Mouse (Mus musculus) CH12.LX (cell line): Measurements from ENCODE around the gene Terf2. TPM values are rescaled to one million over a fixed set of nuclear protein-coding genes. Genes with fewer than 3 reads are reported as not detected.

ENCODE experiments used
- DNase-seq: peaks from one replicate; pipeline ENCODE4 v3.0.0-alpha.2; 2013; ENCODE audit errors: extremely low read depth
- H3K27ac ChIP-seq: 2 replicates; pipeline ENCODE4 v1.5.1; 2012; ENCODE audit warnings: low read depth, mild to moderate bottlenecking, control low read depth, moderate library complexity; ENCODE audit not compliant: insufficient read depth
- H3K27me3 ChIP-seq: replicated peaks from 2 replicates; pipeline ENCODE3; 2012; ENCODE audit warnings: inconsistent platforms
- H3K36me3 ChIP-seq, 2 experiments: replicated peaks in 1 of 2; 2 replicates each; pipeline versions ENCODE3 to v1.6.1; 2012; ENCODE audit warnings: inconsistent platforms in 1 of 2, low read length in 1 of 2, mild to moderate bottlenecking in 1 of 2, mixed read lengths in 1 of 2, moderate library complexity in 1 of 2; ENCODE audit not compliant: control insufficient read depth in 1 of 2, insufficient read depth in 1 of 2
- H3K4me1 ChIP-seq, 2 experiments: 2 replicates each; pipeline ENCODE4 v1.6.1; 2012; ENCODE audit warnings: inconsistent platforms in 1 of 2, moderate library complexity in 1 of 2; ENCODE audit not compliant: insufficient read depth in 2 of 2, control insufficient read depth in 1 of 2
- H3K4me2 ChIP-seq: 2 replicates; pipeline ENCODE4 v1.6.1; 2012; ENCODE audit warnings: low read depth, mild to moderate bottlenecking, control low read depth; ENCODE audit not compliant: poor library complexity, insufficient read depth, severe bottlenecking
- H3K4me3 ChIP-seq, 3 experiments: fragments of 150-350 bp in 1 of 3; sonication (generic) in 1 of 3; replicated peaks in 1 of 3; 2 replicates each; pipeline versions ENCODE3 to v1.5.1; 2011 to 2012; ENCODE audit warnings: low read depth in 2 of 3, low read length in 2 of 3, mild to moderate bottlenecking in 2 of 3, moderate library complexity in 2 of 3, control low read depth in 1 of 3, improper control_type of control experiment in 1 of 3, inconsistent platforms in 1 of 3, mixed read lengths in 1 of 3; ENCODE audit not compliant: poor library complexity in 1 of 3
- H3K79me2 ChIP-seq: replicated peaks from 2 replicates; pipeline ENCODE4 v1.6.1; 2012; ENCODE audit warnings: mild to moderate bottlenecking, moderate library complexity; ENCODE audit not compliant: control insufficient read depth, poor library complexity, insufficient read depth, severe bottlenecking; ENCODE audit errors: extremely low read depth
- H3K9ac ChIP-seq: 2 replicates; pipeline ENCODE4 v1.6.1; 2012; ENCODE audit warnings: low read depth, mild to moderate bottlenecking, control low read depth, moderate library complexity; ENCODE audit not compliant: insufficient read depth
- H3K9me3 ChIP-seq: replicated peaks from 2 replicates; pipeline ENCODE3; 2012; ENCODE audit warnings: low read length, inconsistent platforms, mixed read lengths
- BHLHE40 ChIP-seq: IDR thresholded peaks from 2 replicates; pipeline ENCODE4 v1.6.1; 2011; ENCODE audit warnings: mild to moderate bottlenecking, low read depth, low read length, improper control_type of control experiment
- CHD1 ChIP-seq: IDR thresholded peaks from 2 replicates; pipeline ENCODE4 v1.6.1; 2012; ENCODE audit warnings: low read depth, low read length, improper control_type of control experiment, inconsistent platforms
- CHD2 ChIP-seq: IDR thresholded peaks from 2 replicates; pipeline ENCODE4 v1.6.1; 2011; ENCODE audit warnings: low read length, improper control_type of control experiment
- CTCF ChIP-seq, 2 experiments: IDR thresholded peaks in 1 of 2; conservative IDR thresholded peaks in 1 of 2; 2 replicates each; pipeline ENCODE4 v1.5.1; 2011 to 2012; ENCODE audit warnings: low read depth in 2 of 2, low read length in 2 of 2, improper control_type of control experiment in 1 of 2, inconsistent platforms in 1 of 2, mild to moderate bottlenecking in 1 of 2, moderate library complexity in 1 of 2
- E2F4 ChIP-seq: IDR thresholded peaks from 2 replicates; pipeline ENCODE4 v1.6.1; 2011; ENCODE audit warnings: low read depth, low read length, improper control_type of control experiment; ENCODE audit not compliant: insufficient replicate concordance
- ELF1 ChIP-seq: IDR thresholded peaks from 2 replicates; pipeline ENCODE4 v1.6.1; 2014; ENCODE audit warnings: low read depth, mild to moderate bottlenecking, inconsistent platforms, low read length, improper control_type of control experiment
- EP300 ChIP-seq: IDR thresholded peaks from 2 replicates; pipeline ENCODE4 v1.6.1; 2011; ENCODE audit warnings: low read length, improper control_type of control experiment
- ETS1 ChIP-seq: conservative IDR thresholded peaks from 2 replicates; pipeline ENCODE4 v1.6.1; 2012; ENCODE audit warnings: low read depth, mild to moderate bottlenecking, inconsistent platforms, low read length, improper control_type of control experiment, moderate library complexity
- GABPA ChIP-seq: IDR thresholded peaks from 2 replicates; pipeline ENCODE4 v1.6.1; 2012; ENCODE audit warnings: low read depth, low read length, improper control_type of control experiment, inconsistent platforms; ENCODE audit not compliant: insufficient replicate concordance
- HCFC1 ChIP-seq: IDR thresholded peaks from 2 replicates; pipeline ENCODE4 v1.6.1; 2012; ENCODE audit warnings: low read depth, mild to moderate bottlenecking, inconsistent platforms, low read length, improper control_type of control experiment
- IRF4 ChIP-seq: IDR thresholded peaks from 2 replicates; pipeline ENCODE4 v1.6.1; 2014; ENCODE audit warnings: low read depth, mild to moderate bottlenecking, inconsistent platforms, low read length, improper control_type of control experiment
- JUN ChIP-seq: IDR thresholded peaks from 2 replicates; pipeline ENCODE4 v1.6.1; 2011; ENCODE audit warnings: low read depth, mild to moderate bottlenecking, low read length, improper control_type of control experiment, moderate library complexity; ENCODE audit not compliant: insufficient read depth
- JUND ChIP-seq: conservative IDR thresholded peaks from 2 replicates; pipeline ENCODE4 v1.6.1; 2011; ENCODE audit warnings: low read depth, low read length, improper control_type of control experiment
- KAT2A ChIP-seq: IDR thresholded peaks from 2 replicates; pipeline ENCODE4 v1.6.1; 2012; ENCODE audit warnings: low read length, improper control_type of control experiment, inconsistent platforms; ENCODE audit not compliant: insufficient replicate concordance
- MAFK ChIP-seq: IDR thresholded peaks from 2 replicates; pipeline ENCODE4 v1.6.1; 2011; ENCODE audit warnings: low read length, improper control_type of control experiment; ENCODE audit not compliant: insufficient replicate concordance
- MAX ChIP-seq: IDR thresholded peaks from 2 replicates; pipeline ENCODE4 v1.6.1; 2011; ENCODE audit warnings: low read length, improper control_type of control experiment
- MAZ ChIP-seq: IDR thresholded peaks from 2 replicates; pipeline ENCODE4 v1.6.1; 2012; ENCODE audit warnings: low read depth, mild to moderate bottlenecking, inconsistent platforms, low read length, improper control_type of control experiment, moderate library complexity
- MEF2A ChIP-seq: IDR thresholded peaks from 2 replicates; pipeline ENCODE4 v1.6.1; 2014; ENCODE audit warnings: low read depth, mild to moderate bottlenecking, inconsistent platforms, low read length, improper control_type of control experiment, borderline replicate concordance
- MXI1 ChIP-seq: IDR thresholded peaks from 2 replicates; pipeline ENCODE4 v1.6.1; 2011; ENCODE audit warnings: mild to moderate bottlenecking, low read depth, low read length, improper control_type of control experiment
- MYC ChIP-seq: IDR thresholded peaks from 2 replicates; pipeline ENCODE4 v1.6.1; 2011; ENCODE audit warnings: low read depth, mild to moderate bottlenecking, improper control_type of control experiment, low read length
- NELFE ChIP-seq: IDR thresholded peaks from 2 replicates; pipeline ENCODE4 v1.6.1; 2011; ENCODE audit warnings: low read depth, low read length, improper control_type of control experiment
- NRF1 ChIP-seq: IDR thresholded peaks from 2 replicates; pipeline ENCODE4 v1.6.1; 2014; ENCODE audit warnings: low read depth, mild to moderate bottlenecking, inconsistent platforms, low read length, improper control_type of control experiment, moderate library complexity
- PAX5 ChIP-seq: IDR thresholded peaks from 2 replicates; pipeline ENCODE4 v1.6.1; 2012; ENCODE audit warnings: low read length, inconsistent platforms, mixed read lengths
- POLR2A ChIP-seq: IDR thresholded peaks from 2 replicates; pipeline ENCODE4 v1.6.1; 2011; ENCODE audit warnings: low read depth, mild to moderate bottlenecking, improper control_type of control experiment, low read length
- POLR2AphosphoS2 ChIP-seq: IDR thresholded peaks from 2 replicates; pipeline ENCODE4 v1.6.1; 2011; ENCODE audit warnings: low read depth, low read length, improper control_type of control experiment
- RAD21 ChIP-seq: IDR thresholded peaks from 2 replicates; pipeline ENCODE4 v1.6.1; 2011; ENCODE audit warnings: low read depth, mild to moderate bottlenecking, low read length, improper control_type of control experiment, moderate library complexity
- RCOR1 ChIP-seq: conservative IDR thresholded peaks from 2 replicates; pipeline ENCODE4 v1.6.1; 2012; ENCODE audit warnings: low read depth, mild to moderate bottlenecking, inconsistent platforms, low read length, improper control_type of control experiment
- SIN3A ChIP-seq: IDR thresholded peaks from 2 replicates; pipeline ENCODE4 v1.6.1; 2012; ENCODE audit warnings: low read length, improper control_type of control experiment, inconsistent platforms
- SMC3 ChIP-seq: IDR thresholded peaks from 2 replicates; pipeline ENCODE4 v1.6.1; 2011; ENCODE audit warnings: low read depth, low read length, improper control_type of control experiment
- TBP ChIP-seq: conservative IDR thresholded peaks from 2 replicates; pipeline ENCODE4 v1.6.1; 2011; ENCODE audit warnings: low read depth, low read length, improper control_type of control experiment
- TCF12 ChIP-seq: IDR thresholded peaks from 2 replicates; pipeline ENCODE4 v1.6.1; 2014; ENCODE audit warnings: low read depth, mild to moderate bottlenecking, inconsistent platforms, low read length, improper control_type of control experiment
- UBTF ChIP-seq: IDR thresholded peaks from 2 replicates; pipeline ENCODE4 v1.6.1; 2012; ENCODE audit warnings: low read depth, mild to moderate bottlenecking, inconsistent platforms, low read length, improper control_type of control experiment, moderate library complexity
- USF1 ChIP-seq: IDR thresholded peaks from 2 replicates; pipeline ENCODE4 v1.6.1; 2014; ENCODE audit warnings: low read depth, mild to moderate bottlenecking, inconsistent platforms, low read length, improper control_type of control experiment
- USF2 ChIP-seq: conservative IDR thresholded peaks from 2 replicates; pipeline ENCODE4 v1.6.1; 2011; ENCODE audit warnings: low read depth, low read length, improper control_type of control experiment
- ZC3H11A ChIP-seq: IDR thresholded peaks from 2 replicates; pipeline ENCODE4 v1.6.1; 2012; ENCODE audit warnings: low read depth, mild to moderate bottlenecking, inconsistent platforms, low read length, improper control_type of control experiment
- ZKSCAN1 ChIP-seq: IDR thresholded peaks from 2 replicates; pipeline ENCODE4 v1.6.1; 2012; ENCODE audit warnings: low read depth, inconsistent platforms, low read length, improper control_type of control experiment, borderline replicate concordance
- ZMIZ1 ChIP-seq: IDR thresholded peaks from 2 replicates; pipeline ENCODE4 v1.6.1; 2012; ENCODE audit warnings: low read depth, mild to moderate bottlenecking, inconsistent platforms, low read length, improper control_type of control experiment
- ZNF384 ChIP-seq: IDR thresholded peaks from 2 replicates; pipeline ENCODE4 v1.6.1; 2012; ENCODE audit warnings: low read depth, low read length, improper control_type of control experiment, inconsistent platforms
- dilution Hi-C: fragments of 300-500 bp; cut with MboI; formaldehyde crosslinking; loops from 2 replicates; pipeline ENCODE4 v1.14.3; 2020; ENCODE audit warnings: low sequenced_read_pairs; ENCODE audit not compliant: extremely low pct_unique_long_range_greater_than_20kb, extremely low pct_ligation_motif_present
- in situ Hi-C: fragments of 300-500 bp; cut with MboI; formaldehyde crosslinking; loops from 3 replicates; pipeline ENCODE4 v1.14.3; 2019; ENCODE audit warnings: low sequenced_read_pairs, low pct_ligation_motif_present, low pct_unique_long_range_greater_than_20kb, mixed read lengths
- polyA plus RNA-seq: library from polyadenylated mRNA; unstranded; fragments of >175 nt; gene quantifications from 2 replicates; pipeline ENCODE4 v1.2.1, GENCODE M21; 2012; ENCODE audit warnings: low read depth; ENCODE audit not compliant: insufficient read length
- total RNA-seq, 2 experiments: library from RNA; depleted of rRNA; stranded (reverse); fragments of 300-350 nt in 1 of 2; fragments of >200 nt in 1 of 2; gene quantifications; 2 replicates each; pipeline ENCODE4 v1.2.3; 2012 to 2014

Terf2 gene
- total and polyA plus RNA-seq, 3 experiments = 12.5 to 33.7 (median 18.3) TPM

- dilution Hi-C loops = no loop called here
- Histone ChIP-seq H3K79me2 (peaks cover 40% of the 10 kb centered on the region), H3K27me3 (no peaks in the 10 kb centered on the region), H3K9me3 (no peaks in the 10 kb centered on the region), H3K36me3 (peaks cover 16 to 37% of the 10 kb centered on the region in 2 experiments), H3K4me2 (peak overlapping the region; percentile 51), H3K9ac (peak overlapping the region; percentile 78), H3K4me3 (peak overlapping the region; percentile 86 to 93 (median 92)), H3K27ac (peak overlapping the region; percentile 78), H3K4me1 (peaks cover 7 to 26% of the 10 kb centered on the region in 2 experiments)
- DNase-seq = peak; percentile 45
- in situ Hi-C loops = no loop called here
- TF ChIP-seq UBTF (no peak), JUND (no peak), USF2 (no peak), MYC (peak; percentile 72), ZNF384 (no peak), NRF1 (no peak), POLR2A (no peak), MXI1 (peak; percentile 53; the same call in 1 of the 2 replicates), RCOR1 (no peak), POLR2AphosphoS2 (no peak), SIN3A (peak; percentile 96), IRF4 (0 out of 2 replicates have a peak, but pooled peaks have one; percentile 10), MEF2A (no peak), TBP (peak; percentile 31; the same call in 1 of the 2 replicates), CTCF (conservative IDR thresholded peaks at IDR 0.05 in 1 of 2, IDR thresholded peaks at IDR 0.05 in 1 of 2; ENCODE audit: low read depth in 2 of 2, low read length in 2 of 2) (no peak), KAT2A (0 out of 2 replicates have a peak, but pooled peaks have one; percentile 35), SMC3 (no peak), EP300 (no peak), MAZ (no peak), E2F4 (0 out of 2 replicates have a peak, but pooled peaks have one; percentile 44), JUN (no peak), USF1 (no peak), ZKSCAN1 (no peak), ZC3H11A (no peak), TCF12 (no peak), MAFK (no peak), PAX5 (no peak), ZMIZ1 (no peak), BHLHE40 (peak; percentile 27; the same call in 1 of the 2 replicates), ELF1 (peak; percentile 44), CHD1 (no peak), NELFE (no peak), CHD2 (0 out of 2 replicates have a peak, but pooled peaks have one; percentile 21), GABPA (no peak), ETS1 (0 out of 2 replicates have a peak, but pooled peaks have one; percentile 8), RAD21 (no peak), HCFC1 (peak; percentile 74), MAX (peak; percentile 55; the same call in 1 of the 2 replicates)
These were observed 506 bp downstream of the Terf2 start for GRCm38 (mm10) chr8:107095717-107096365.
